Mouse (Mus musculus) embryo, embryonic 11 days (tissue): ENCODE data around the gene Syn3.
"Not testable (repeated sequence)": the region's sequence is repeated elsewhere in the genome, so short reads cannot be mapped to it uniquely, and the experiment has no call there.

Source experiments
- DNase-seq: peaks from one replicate; pipeline ENCODE4 v3.0.0-alpha.2; 2015

Gene Syn3

DNA sequence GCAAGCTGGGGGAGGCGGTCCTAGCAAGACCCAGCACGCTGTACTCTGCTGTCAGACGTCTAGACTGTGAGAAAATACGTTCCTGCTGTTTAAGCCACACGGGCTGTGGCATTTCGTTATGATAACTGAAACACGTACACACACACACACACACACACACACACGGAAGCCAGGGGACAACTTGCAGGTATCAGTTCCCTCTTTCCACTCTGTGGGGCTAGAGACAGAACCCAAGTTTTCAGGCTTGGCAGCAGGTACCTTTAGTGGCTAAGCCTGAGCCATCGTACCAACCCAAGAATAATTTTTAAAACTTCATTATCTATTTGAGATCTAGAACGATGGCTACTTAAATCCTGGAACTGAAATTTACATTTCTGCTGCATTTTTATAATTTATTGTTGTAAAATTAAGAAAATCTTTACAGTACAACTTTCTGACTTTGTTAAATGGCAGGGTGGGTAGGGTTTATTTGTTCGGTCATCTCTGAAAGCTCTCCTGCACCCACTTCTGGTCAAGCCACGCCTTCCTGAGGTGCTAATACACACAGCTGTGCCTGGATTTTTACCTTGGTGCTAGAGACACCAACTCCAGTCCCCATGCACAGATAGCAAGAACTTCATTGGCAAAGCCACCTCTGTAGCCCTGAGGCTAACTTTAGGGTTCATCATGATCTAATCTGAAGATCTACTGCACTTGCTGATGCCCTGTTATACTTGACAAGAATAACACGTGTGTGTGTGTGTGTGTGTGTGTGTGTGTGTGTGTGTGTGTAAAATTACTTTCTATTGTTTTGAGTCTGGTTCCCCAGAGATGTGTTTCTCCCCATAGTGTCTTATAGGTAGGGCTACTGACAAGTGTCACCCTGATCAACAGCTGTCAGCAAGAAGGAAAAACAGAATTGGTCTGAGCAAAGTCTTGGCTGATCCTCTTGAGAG, 29.8 kb downstream of the Syn3 start:
- DNase-seq: no peak

DNA sequence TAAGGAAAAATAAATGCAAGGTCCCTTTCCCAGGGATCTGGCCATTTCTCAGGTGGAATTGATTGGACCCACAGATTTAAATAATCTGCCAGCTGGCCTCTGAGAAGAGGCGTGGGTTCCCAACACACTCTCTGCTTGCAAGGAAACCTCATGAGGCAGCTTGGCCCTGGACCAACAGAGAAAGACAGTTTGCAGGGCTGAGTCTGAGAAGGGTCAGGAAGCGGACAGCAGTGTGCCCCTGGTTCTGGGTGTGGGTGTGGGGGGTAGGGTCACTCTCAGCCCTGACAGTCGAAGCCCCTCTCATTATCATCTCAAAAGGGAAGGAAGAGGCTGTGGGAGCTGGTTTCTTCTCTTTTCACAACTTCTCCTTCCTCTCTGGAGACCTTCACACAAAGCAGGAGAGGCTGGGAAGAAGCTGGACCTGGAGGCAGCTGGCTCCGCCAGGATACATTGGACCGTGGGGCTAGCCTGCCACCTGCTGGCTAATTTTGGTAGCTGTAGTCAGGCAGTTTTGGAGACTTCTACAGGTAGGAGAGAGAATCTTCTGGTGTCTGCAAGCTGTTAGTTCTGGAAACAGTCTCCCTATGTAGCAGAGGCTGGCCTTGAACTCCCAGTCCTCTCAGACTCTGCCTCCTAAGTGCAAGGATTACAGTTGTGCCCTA, 35.0 kb downstream of the Syn3 start:
- peak; percentile 84 for DNase-seq

GRCm38 (mm10) chr10:86459643-86460042, 39.1 kb downstream of the Syn3 start:
- no peak for DNase-seq

- no peak for DNase-seq
Measured at GRCm38 (mm10) chr10:86457665-86458209, 41.0 kb downstream of the Syn3 start.

DNA sequence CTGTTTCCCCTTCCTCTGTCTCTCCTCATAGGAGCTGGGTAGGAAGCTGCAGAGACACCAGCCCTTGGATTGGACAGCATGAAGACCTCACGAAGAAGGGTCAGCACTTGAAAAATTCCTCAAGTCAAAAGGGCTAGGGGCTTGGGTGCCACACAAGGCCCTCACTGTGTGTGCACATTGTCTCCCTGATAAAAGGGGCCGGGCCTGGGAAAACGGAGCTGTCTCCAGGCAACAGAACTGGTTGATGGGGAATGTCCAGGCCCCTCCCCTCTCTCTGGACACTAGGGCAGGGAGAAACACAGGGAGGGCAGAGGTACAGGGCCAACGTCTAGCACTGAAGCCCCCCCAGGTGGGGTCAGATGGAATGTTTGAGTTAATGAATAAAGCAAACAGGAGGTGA, 41.5 kb downstream of the Syn3 start:
- peak; percentile 74 for DNase-seq

- DNase-seq: no peak
Measured at GRCm38 (mm10) chr10:86455296-86456055, 43.2 kb downstream of the Syn3 start.

DNA sequence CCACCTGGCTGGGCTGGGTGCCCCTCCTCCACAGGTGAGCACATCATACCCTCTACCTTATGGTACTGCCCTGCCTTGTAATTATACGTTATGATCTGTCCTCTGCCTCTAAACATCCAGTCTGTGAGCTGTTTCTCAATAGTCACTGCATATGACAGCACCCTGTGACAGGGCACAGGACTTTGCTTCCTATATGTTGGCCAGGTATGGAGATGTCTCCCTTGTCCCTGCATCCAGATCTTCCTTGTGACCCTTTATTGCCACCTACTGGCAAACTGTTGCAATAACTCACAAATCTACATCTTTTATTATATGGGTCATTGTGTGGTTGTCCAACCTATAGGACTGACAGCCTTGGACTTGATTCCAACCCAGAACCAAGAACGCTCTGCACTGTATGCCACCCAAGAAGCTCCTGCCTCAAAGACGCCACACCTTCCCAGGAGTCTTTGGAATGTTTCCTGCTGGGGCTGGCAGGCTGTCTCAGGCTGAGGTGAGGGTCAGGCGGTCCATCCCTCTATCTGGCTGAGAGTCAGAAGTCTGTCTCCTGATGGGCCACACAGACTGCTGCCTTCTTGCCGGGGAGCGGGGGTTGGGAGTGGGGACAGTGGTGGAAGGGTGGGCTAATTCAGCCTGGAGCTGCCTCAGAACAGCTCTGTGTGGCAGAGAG, 46.2 kb downstream of the Syn3 start:
- DNase-seq: peak; percentile 70

DNA sequence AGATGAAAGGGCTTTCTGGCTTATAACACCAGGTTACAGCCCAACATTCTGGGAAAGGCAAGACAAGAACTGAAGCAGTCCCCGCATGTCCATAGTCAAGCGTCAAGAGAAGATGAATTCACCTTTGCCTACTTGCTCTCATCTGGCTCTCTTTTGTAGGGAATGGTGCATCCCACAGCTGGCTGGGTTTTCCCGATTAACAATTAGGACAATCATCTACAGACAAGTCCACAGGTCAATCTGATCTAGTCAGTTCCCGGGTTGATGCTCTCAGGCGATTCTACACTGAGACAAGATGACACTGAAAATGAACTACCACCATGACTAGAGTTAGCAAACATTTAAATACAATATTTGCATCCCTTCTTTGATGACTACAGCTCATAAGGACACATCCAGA, 47.4 kb downstream of the Syn3 start:
- no peak for DNase-seq

DNA sequence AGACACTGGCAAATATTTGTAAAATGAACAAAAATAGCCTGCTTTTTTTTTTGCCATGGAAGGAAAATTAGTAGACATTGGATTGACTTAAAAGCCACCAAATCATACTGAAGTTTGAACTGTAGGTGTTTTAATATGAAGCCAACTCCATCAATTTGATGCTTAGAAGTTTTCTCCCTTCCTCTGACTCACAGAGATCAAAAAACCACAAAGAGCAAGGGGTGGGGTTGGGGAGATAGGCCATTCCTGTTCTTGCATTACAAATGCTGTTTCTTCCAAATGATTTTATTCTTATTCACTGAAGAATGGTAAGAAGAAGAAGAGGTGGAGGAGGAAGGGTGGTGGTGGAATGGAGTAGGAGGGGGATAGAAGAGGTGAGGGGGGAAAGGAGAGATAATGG, 52.0 kb downstream of the Syn3 start:
- no peak for DNase-seq

GRCm38 (mm10) chr10:86445207-86445606, 53.5 kb downstream of the Syn3 start:
- no peak for DNase-seq

- DNase-seq: no peak
Measured at GRCm38 (mm10) chr10:86444665-86445064, 54.0 kb downstream of the Syn3 start.

GRCm38 (mm10) chr10:86441765-86442164, 56.9 kb downstream of the Syn3 start:
- DNase-seq: no peak

DNA sequence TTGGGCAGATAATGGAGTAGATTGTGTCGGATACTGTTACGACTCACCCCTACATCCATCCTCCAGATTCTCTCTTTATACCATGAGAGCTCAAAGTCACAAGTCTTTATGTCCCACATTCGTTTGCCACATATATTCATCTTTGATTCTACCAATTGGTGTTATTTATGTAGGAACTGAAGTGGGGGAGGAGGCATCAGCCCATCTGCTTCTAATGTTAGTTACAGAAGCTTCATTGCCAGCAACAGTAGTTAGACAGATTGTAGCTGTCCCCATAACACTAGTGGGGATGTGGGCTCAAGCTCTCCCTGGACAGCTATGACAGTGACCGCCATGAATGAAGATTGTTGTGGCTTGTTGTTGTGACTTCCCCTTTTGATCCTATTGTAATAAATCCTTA, 59.1 kb downstream of the Syn3 start:
- DNase-seq: no peak

DNA sequence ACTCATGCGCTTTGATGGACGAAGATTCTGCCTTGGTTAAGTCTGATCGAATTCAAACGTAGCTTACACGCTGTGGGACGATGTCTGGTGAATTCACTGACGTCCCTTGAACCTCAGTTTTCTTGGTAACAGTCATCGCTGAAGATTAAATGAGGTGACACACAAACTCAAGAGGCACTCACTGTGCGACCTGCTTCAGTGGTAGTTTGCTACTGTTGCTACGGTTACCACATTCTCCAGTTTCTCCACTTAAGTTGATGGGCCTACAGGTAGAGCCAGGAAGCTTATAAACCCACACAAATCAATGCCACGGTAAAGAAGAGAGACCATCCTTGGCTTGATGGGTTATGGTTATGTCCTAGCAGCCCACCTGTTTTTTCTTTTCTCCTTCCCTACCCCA, 61.4 kb downstream of the Syn3 start:
- DNase-seq: no peak

- DNase-seq: not testable (repeated sequence)
Measured at GRCm38 (mm10) chr10:86435006-86435405, 63.7 kb downstream of the Syn3 start.

GRCm38 (mm10) chr10:86429651-86430050, 69.0 kb downstream of the Syn3 start:
- DNase-seq: no peak

DNA sequence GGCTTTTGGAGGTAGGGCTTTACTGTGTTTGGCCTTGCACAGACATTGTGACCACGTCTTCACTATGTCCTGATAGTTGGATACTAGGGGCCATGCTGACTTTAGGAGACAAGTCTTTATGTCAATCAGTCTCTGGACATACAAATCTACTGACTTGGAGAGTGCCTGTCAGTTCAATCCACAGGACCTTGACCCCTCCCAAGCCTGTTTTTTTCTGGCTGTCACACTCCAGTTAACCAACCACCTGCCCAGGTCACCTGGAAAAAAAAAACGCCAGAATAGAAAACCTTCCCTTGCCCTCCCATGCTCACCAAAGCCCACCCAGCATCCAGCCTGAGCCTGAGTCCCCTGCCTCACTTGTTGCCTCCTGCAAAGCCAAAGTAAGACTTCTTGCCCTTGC, 70.7 kb downstream of the Syn3 start:
- DNase-seq: no peak

DNA sequence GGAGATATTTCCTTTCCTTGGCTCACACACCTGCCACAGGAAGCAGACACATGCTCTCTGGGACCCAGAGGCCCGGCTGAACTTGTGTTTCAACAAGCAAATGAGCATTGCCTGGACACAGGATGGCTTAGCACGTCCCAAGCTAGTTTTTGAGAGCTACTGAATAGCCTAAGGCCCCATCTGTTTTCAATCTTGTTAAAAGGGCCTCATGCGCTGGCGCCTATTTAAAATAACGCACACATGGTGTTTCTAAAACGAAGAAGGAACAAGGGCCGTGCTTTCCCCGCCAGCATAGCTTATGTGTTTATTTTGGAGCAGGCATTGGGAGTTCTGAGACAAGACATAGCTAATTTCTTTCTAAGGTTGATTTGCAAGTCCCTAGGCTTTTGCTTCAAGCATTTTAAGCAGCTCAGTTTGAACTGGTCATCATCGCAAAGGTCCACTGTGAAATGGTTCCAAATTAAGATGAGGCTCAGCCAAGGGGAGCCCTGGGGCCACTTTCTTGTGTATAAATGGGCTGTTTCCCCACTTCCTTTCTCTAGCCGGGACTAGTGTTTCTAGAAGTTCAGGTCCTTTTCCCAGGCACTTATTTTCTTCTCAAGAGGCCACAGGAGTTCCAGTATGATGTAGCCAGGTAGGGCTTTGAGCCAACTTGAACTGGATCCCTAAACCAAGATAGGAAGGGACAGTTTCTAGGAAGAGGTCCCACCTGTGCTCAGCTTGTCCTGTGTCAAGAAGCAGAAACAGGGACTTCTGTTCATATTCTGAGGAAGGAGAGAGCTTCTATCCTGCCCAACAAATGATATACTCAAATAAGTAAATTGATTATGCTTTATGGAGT, 72.8 kb downstream of the Syn3 start:
- peak; percentile 87 for DNase-seq

DNA sequence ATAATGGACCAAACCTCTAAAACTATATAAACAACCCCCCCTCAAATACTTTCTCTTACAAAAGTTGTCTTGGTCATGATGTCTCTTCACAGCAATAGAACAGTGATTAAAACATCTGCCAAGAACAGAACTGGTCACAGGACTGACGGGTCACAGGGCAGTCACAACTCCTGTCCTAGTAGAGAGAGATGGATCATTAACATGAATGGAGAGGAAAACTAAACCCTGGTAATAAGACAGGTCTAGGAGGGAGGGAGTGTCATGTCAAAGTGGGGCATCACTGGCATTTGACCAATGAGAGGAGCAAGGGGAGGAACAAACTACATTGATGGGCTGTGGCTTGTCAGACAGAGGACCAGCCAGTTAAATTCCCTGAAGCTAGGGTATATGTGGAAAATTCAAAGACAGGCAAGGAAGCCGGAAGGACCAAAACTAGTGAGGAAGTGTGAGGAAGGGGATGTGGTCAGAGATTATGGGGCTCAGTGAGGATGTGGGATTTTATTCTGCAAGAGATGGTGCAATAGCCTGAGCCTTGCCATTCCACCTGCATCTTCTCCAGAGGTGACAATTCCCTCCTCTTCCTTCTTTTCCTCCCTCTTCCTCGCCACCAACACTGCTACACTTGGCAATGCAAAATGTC, 76.8 kb downstream of the Syn3 start:
- no peak for DNase-seq

DNA sequence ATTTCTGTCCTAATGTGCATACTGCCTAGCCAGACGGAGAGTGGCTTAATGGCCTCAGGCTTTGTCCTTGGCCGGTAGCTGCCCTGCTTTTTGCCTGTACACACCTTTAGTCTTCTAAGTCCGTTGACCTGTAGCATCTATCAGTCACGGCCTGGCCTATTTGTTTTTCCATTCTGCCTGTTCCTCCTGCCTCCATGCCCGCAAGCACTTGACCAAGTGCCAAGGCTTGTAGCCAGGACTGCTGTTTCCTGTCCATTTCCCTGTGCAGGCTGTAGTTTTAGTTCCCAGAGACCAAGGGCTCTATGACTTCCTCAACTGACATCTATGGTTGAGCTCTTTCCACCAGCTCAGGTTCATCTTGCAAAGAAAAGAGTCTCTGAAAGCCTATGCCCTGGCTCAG, 79.8 kb downstream of the Syn3 start:
- DNase-seq: no peak

DNA sequence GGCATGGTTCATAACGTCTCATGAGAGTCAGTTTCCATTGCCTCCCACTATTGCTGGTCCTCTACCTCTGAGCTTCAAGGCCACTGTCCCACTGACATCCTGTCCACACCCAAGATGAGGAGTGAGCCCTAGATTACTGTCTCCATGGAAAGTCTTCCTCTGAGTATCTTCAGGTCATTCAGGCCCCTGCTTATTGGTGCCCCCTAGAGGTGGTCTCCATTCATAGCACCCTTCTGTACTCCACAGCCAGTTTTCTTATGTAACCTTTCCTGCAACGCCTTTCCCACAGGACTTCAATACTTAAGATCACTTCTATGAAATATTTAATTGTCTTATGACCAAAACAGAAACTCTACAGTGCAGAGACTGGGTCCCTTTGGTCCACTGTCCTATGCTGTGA, 80.4 kb downstream of the Syn3 start:
- DNase-seq: no peak
